Mouse (Mus musculus) urinary bladder, postnatal 36 days (tissue): ENCODE measurements around the gene Mars.

Experiments used
- DNase-seq, 2 experiments: peaks; one replicate each; pipeline ENCODE4 v3.0.0; 2022; ENCODE audit warnings: low spot score in 2 of 2, mixed read lengths in 1 of 2

Gene Mars

GRCm38 (mm10) chr10:127262548-127263398 lies 48.8 kb downstream of the Mars start, which contains the start of gene Kif5a:
Gene Kif5a (minus strand): TSS chr10:127263348.
- DNase-seq = peak in 1 of 2 experiments; percentile 18

- DNase-seq = no peak
Measured at GRCm38 (mm10) chr10:127261706-127262547, 49.7 kb downstream of the Mars start.

DNA sequence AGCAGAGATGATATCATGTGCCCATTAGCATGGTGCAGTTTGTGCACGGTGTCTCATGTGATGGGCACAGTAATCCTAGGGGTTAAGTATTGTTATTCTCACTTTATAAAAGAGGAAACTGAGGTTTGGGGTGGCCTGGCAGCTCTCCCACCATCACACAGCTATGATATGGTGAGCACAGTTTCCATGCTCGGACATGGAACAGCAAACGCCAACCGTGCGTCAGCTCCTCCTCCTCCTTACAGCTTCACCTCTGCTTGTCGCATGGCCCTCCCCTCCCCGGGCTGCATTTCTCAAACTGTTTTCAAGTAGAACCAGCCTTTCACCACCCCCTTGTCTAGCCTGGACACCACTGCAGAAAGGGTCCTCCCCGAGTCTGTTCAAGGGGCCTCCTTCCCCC lies 53.1 kb downstream of the Mars start:
- no peak for DNase-seq

DNA sequence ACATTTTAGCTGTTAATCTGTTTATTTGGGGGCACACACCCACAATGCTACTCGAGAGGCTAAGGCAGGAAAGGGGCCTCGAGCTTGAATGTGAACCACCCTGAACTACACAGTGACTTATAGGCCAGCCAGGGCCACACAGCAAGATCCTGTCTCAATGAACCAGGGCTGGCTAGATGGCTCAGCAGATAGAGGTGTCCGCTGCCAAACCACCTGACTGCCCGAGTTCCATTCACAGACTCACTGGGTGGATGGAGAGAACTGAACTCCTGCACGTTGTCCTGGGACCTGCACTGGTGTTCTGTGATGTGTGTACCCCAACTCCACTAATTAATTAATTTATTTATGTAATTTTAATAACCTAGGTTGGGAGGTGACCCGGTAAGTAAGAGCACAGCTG lies 53.8 kb downstream of the Mars start:
- no peak for DNase-seq

DNA sequence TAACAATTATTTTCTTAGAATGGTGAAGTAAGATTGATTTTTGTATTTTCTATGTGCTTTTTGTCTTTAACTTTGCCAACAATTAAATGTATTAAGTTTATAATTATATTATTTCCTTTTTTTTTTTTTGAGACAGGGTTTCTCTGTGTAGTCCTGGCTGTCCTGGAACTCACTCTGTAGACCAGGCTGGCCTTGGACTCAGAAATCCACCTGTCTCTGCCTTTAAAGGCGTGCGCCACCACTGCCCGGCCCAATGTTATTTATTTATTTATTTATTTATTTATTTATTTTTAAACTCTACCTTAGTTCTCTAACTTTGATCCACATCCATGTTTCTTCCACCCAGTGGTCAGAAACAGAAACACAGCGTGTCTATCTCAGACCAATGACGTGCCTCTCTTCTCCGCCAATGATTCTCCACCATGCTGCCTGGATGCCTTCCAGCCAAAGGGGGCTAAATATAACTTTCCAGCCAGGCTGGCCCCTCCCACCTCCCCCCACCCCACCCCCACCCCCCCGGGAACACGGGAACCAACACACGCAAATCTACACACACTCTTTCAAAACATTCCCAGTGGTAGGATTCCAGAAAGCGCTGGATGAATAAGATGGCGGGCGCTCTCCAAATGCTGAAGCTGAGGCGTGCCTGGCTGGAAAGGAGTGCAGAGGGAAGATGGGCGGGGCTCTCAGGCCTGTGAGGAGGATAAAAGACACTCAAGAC lies 55.8 kb downstream of the Mars start:
- peak in 1 of 2 experiments; percentile 42 for DNase-seq

GRCm38 (mm10) chr10:127250810-127251209 lies 60.8 kb downstream of the Mars start:
- DNase-seq = no peak
